Mouse (Mus musculus) MEL (cell line): ENCODE results near the gene Defb30.

Experiments used
- CTCF ChIP-seq, 3 experiments: IDR thresholded peaks in 2 of 3; conservative IDR thresholded peaks in 1 of 3; 2 replicates each; pipeline ENCODE4 v1.5.1; 2011 to 2012; ENCODE audit warnings: low read length in 3 of 3, low read depth in 2 of 3, mild to moderate bottlenecking in 2 of 3, improper control_type of control experiment in 1 of 3, inconsistent platforms in 1 of 3, mixed read lengths in 1 of 3, moderate library complexity in 1 of 3; ENCODE audit not compliant: control insufficient read depth in 1 of 3, insufficient read depth in 1 of 3, poor library complexity in 1 of 3, severe bottlenecking in 1 of 3
- HCFC1 ChIP-seq: IDR thresholded peaks from 2 replicates; pipeline ENCODE4 v1.6.1; 2012; ENCODE audit warnings: low read depth, mild to moderate bottlenecking, inconsistent platforms, low read length, improper control_type of control experiment, moderate library complexity
- KAT2A ChIP-seq: conservative IDR thresholded peaks from 2 replicates; pipeline ENCODE4 v1.6.1; 2012; ENCODE audit warnings: low read depth, low read length, improper control_type of control experiment, inconsistent platforms
- POLR2A ChIP-seq, 2 experiments: IDR thresholded peaks; 2 replicates each; pipeline ENCODE4 v1.6.1; 2011 to 2012; ENCODE audit warnings: low read length in 2 of 2, mild to moderate bottlenecking in 2 of 2, control low read depth in 1 of 2, improper control_type of control experiment in 1 of 2, low read depth in 1 of 2, moderate library complexity in 1 of 2; ENCODE audit not compliant: control insufficient read depth in 1 of 2, insufficient read depth in 1 of 2, poor library complexity in 1 of 2
- ZC3H11A ChIP-seq: IDR thresholded peaks from 2 replicates; pipeline ENCODE4 v1.6.1; 2012; ENCODE audit warnings: low read depth, mild to moderate bottlenecking, inconsistent platforms, low read length, improper control_type of control experiment

- TF ChIP-seq ZC3H11A (no peak), POLR2A (IDR thresholded peaks at IDR 0.05; ENCODE audit: control insufficient read depth in 1 of 2, insufficient read depth in 1 of 2, low read depth in 1 of 2, low read length in 2 of 2, poor library complexity in 1 of 2) (no peak), CTCF (IDR thresholded peaks at IDR 0.05 in 2 of 3, conservative IDR thresholded peaks at IDR 0.05 in 1 of 3; ENCODE audit: control insufficient read depth in 1 of 3, insufficient read depth in 1 of 3, low read depth in 2 of 3, low read length in 3 of 3, poor library complexity in 1 of 3, severe bottlenecking in 1 of 3) (no peak), HCFC1 (no peak), KAT2A (no peak)
Measured at GRCm38 (mm10) chr14:62997777-62998176, 52.0 kb downstream of the Defb30 start, which contains the start of gene Defb47.
